Mouse (Mus musculus) embryonic facial prominence, embryonic 15.5 days (tissue): ENCODE data around the gene Ctsw. TPM values are rescaled to one million over a fixed set of nuclear protein-coding genes. Genes with fewer than 3 reads are reported as not detected.
A peak's percentile ranks its signal among the peaks of the same experiment; 100 is the strongest.
"Not testable (repeated sequence)": the region's sequence is repeated elsewhere in the genome, so short reads cannot be mapped to it uniquely, and the experiment has no call there.

Experiments
- ATAC-seq: fragments of 200-750 bp; cut with Nextera tagmentation; 2 replicates; pipeline ENCODE4 v1.8.0; 2017; ENCODE audit warnings: low read depth, moderate TSS enrichment; ENCODE audit not compliant: insufficient number of reproducible peaks, low FRiP score, low TSS enrichment
- H3K27ac ChIP-seq: fragments of 300-500 bp; sonication (generic); replicated peaks from 2 replicates; pipeline ENCODE4 v1.5.1; 2015; ENCODE audit warnings: mild to moderate bottlenecking, inconsistent platforms
- H3K27me3 ChIP-seq: fragments of 300-500 bp; sonication (generic); 2 replicates; pipeline ENCODE4 v1.6.1; 2015; ENCODE audit warnings: inconsistent platforms
- H3K36me3 ChIP-seq: fragments of 300-500 bp; sonication (generic); 2 replicates; pipeline ENCODE4 v1.6.1; 2015; ENCODE audit warnings: mild to moderate bottlenecking, inconsistent platforms
- H3K4me1 ChIP-seq: fragments of 300-500 bp; sonication (generic); 2 replicates; pipeline ENCODE4 v1.6.1; 2015; ENCODE audit warnings: inconsistent platforms
- H3K4me2 ChIP-seq: fragments of 300-500 bp; sonication (generic); replicated peaks from 2 replicates; pipeline ENCODE4 v1.6.1; 2015; ENCODE audit warnings: mild to moderate bottlenecking, inconsistent platforms
- H3K4me3 ChIP-seq: fragments of 300-500 bp; sonication (generic); replicated peaks from 2 replicates; pipeline ENCODE4 v1.5.1; 2015; ENCODE audit warnings: mild to moderate bottlenecking, inconsistent platforms
- H3K9ac ChIP-seq: fragments of 300-500 bp; sonication (generic); 2 replicates; pipeline ENCODE4 v1.6.1; 2015; ENCODE audit warnings: inconsistent platforms
- H3K9me3 ChIP-seq: fragments of 300-500 bp; sonication (generic); replicated peaks from 2 replicates; pipeline ENCODE4 v1.6.1; 2016; ENCODE audit warnings: inconsistent platforms
- WGBS: fragments of 180-500 bp; shearing (Covaris S2); methylation state at CpG from one replicate; pipeline ENCODE4 v1.1.7; 2015; 5-methylcytosine and 5-hydroxymethylcytosine counted together
- polyA plus RNA-seq: library from polyadenylated mRNA; unstranded; fragments of >200 nt; fragmentation: Nextera tagmentation; extraction: Ambion mirVana; gene quantifications from 2 replicates; pipeline ENCODE4 v1.2.1, GENCODE M21; 2015

Gene Ctsw
- polyA plus RNA-seq, 1 experiment from 2014 or later: 1.4 TPM

- peaks cover 49% of the 10 kb centered on the region for H3K36me3 ChIP-seq
- no peak overlapping the region for H3K9ac ChIP-seq
- H3K4me3 ChIP-seq: no peak overlapping the region
- H3K27me3 ChIP-seq: no peaks in the 10 kb centered on the region
- H3K4me2 ChIP-seq: no peak overlapping the region
- peaks cover 15% of the 10 kb centered on the region for H3K4me1 ChIP-seq
- 75% methylated on average over 12 of the region's 12 CpGs for WGBS
- H3K27ac ChIP-seq: no peak overlapping the region
- H3K9me3 ChIP-seq: no peaks in the 10 kb centered on the region
- no peak for ATAC-seq
Observed at GRCm38 (mm10) chr19:5495353-5496051, 27.2 kb upstream of the Ctsw start.

- no peak overlapping the region for H3K27ac ChIP-seq
- no peak overlapping the region for H3K4me3 ChIP-seq
- no peak overlapping the region for H3K4me2 ChIP-seq
- H3K27me3 ChIP-seq: no peaks in the 10 kb centered on the region
- peaks cover 21% of the 10 kb centered on the region for H3K4me1 ChIP-seq
- peaks cover 49% of the 10 kb centered on the region for H3K36me3 ChIP-seq
- H3K9me3 ChIP-seq: no peaks in the 10 kb centered on the region
- no peak overlapping the region for H3K9ac ChIP-seq
- WGBS: 85% methylated on average over 3 of the region's 3 CpGs
- ATAC-seq: no peak
Observed at GRCm38 (mm10) chr19:5494314-5494713, 26.0 kb upstream of the Ctsw start.

- H3K9ac ChIP-seq, H3K27ac ChIP-seq, H3K4me3 ChIP-seq, H3K4me2 ChIP-seq, H3K9me3 ChIP-seq, ATAC-seq, H3K27me3 ChIP-seq: not testable (repeated sequence)
- Histone ChIP-seq H3K36me3 (peaks cover 49% of the 10 kb centered on the region), H3K4me1 (peaks cover 30% of the 10 kb centered on the region)
- 66% methylated on average over 9 of the region's 9 CpGs for WGBS
Observed at GRCm38 (mm10) chr19:5493301-5493721, 25.0 kb upstream of the Ctsw start.

- no peak for ATAC-seq
- H3K9me3 ChIP-seq: no peaks in the 10 kb centered on the region
- no peak overlapping the region for H3K9ac ChIP-seq
- H3K27me3 ChIP-seq: no peaks in the 10 kb centered on the region
- no peak overlapping the region for H3K4me3 ChIP-seq
- 80% methylated on average over 4 of the region's 4 CpGs for WGBS
- H3K4me1 ChIP-seq: peaks cover 31% of the 10 kb centered on the region
- peaks cover 47% of the 10 kb centered on the region for H3K36me3 ChIP-seq
- no peak overlapping the region for H3K4me2 ChIP-seq
- H3K27ac ChIP-seq: no peak overlapping the region
Observed at GRCm38 (mm10) chr19:5492641-5493040, 24.3 kb upstream of the Ctsw start.

- ATAC-seq: peak; percentile 25
Observed at GRCm38 (mm10) chr19:5490898-5491708, 22.8 kb upstream of the Ctsw start.

GRCm38 (mm10) chr19:5490313-5490897 is 22.1 kb upstream of the Ctsw start, which contains the start of gene Cfl1:
Gene Cfl1, plus strand, starts transcription at chr19:5490455.
- H3K27me3 ChIP-seq: no peaks in the 10 kb centered on the region
- peak within 1 kb of the TSS; percentile 86 for H3K4me2 ChIP-seq
- H3K4me1 ChIP-seq: peaks cover 49% of the 10 kb centered on the region
- peak; percentile 63 for ATAC-seq
- peak within 1 kb of the TSS; percentile 82 for H3K4me3 ChIP-seq
- peak within 1 kb of the TSS; percentile 91 for H3K9ac ChIP-seq
- H3K9me3 ChIP-seq: no peaks in the 10 kb centered on the region
- under 1% methylated on average over 58 of the region's 62 CpGs for WGBS
- peaks cover 32% of the 10 kb centered on the region for H3K36me3 ChIP-seq
- peak within 1 kb of the TSS; percentile 99 for H3K27ac ChIP-seq

More at GRCm38 (mm10) chr19:5490898-5491708, 22.8 kb upstream of the Ctsw start:
- Histone ChIP-seq H3K27ac (peak overlapping the region; percentile 97), H3K4me2 (peak overlapping the region; percentile 86), H3K36me3 (peaks cover 32% of the 10 kb centered on the region), H3K4me3 (peak overlapping the region; percentile 82), H3K9ac (peak overlapping the region; percentile 91), H3K27me3 (no peaks in the 10 kb centered on the region), H3K4me1 (peaks cover 46% of the 10 kb centered on the region), H3K9me3 (no peaks in the 10 kb centered on the region)
- WGBS: under 1% methylated on average over 57 of the region's 59 CpGs

GRCm38 (mm10) chr19:5489721-5490120 is 21.4 kb upstream of the Ctsw start:
- Histone ChIP-seq H3K4me1 (peaks cover 49% of the 10 kb centered on the region), H3K27ac (peak overlapping the region; percentile 99), H3K36me3 (peaks cover 35% of the 10 kb centered on the region), H3K4me2 (peak overlapping the region; percentile 86), H3K4me3 (peak overlapping the region; percentile 82)
- not testable (repeated sequence) for ATAC-seq, H3K27me3 ChIP-seq, H3K9me3 ChIP-seq, H3K9ac ChIP-seq
- WGBS: 43% methylated on average over 10 of the region's 10 CpGs

GRCm38 (mm10) chr19:5488878-5489571 is 20.7 kb upstream of the Ctsw start:
- peaks cover 37% of the 10 kb centered on the region for H3K36me3 ChIP-seq
- under 1% methylated on average over 26 of the region's 26 CpGs for WGBS
- peak; percentile 85 for ATAC-seq

GRCm38 (mm10) chr19:5487768-5488550 is 19.7 kb upstream of the Ctsw start, which contains the start of gene Mus81:
Gene Mus81, minus strand, starts transcription at chr19:5488402.
- under 1% methylated on average over 39 of the region's 39 CpGs for WGBS
- H3K4me3 ChIP-seq: peak within 1 kb of the TSS; percentile 59
- no peaks in the 10 kb centered on the region for H3K27me3 ChIP-seq
- H3K4me1 ChIP-seq: peaks cover 46% of the 10 kb centered on the region
- H3K4me2 ChIP-seq: peak within 1 kb of the TSS; percentile 86
- peak within 1 kb of the TSS; percentile 63 for H3K9ac ChIP-seq
- peaks cover 37% of the 10 kb centered on the region for H3K36me3 ChIP-seq
- H3K9me3 ChIP-seq: no peaks in the 10 kb centered on the region
- ATAC-seq: peak; percentile 79
- peak within 1 kb of the TSS; percentile 99 for H3K27ac ChIP-seq

More at GRCm38 (mm10) chr19:5488878-5489571, 20.7 kb upstream of the Ctsw start:
- H3K9me3 ChIP-seq: no peaks in the 10 kb centered on the region
- peak overlapping the region; percentile 86 for H3K4me2 ChIP-seq
- no peaks in the 10 kb centered on the region for H3K27me3 ChIP-seq
- peaks cover 49% of the 10 kb centered on the region for H3K4me1 ChIP-seq
- H3K9ac ChIP-seq: peak overlapping the region; percentile 23
- H3K4me3 ChIP-seq: peak overlapping the region; percentile 59
- peak overlapping the region; percentile 99 for H3K27ac ChIP-seq

- H3K36me3 ChIP-seq: peaks cover 44% of the 10 kb centered on the region
- H3K4me3 ChIP-seq: peak overlapping the region; percentile 59; the same call in 1 of the 2 replicates
- H3K27me3 ChIP-seq: no peaks in the 10 kb centered on the region
- peak overlapping the region; percentile 86 for H3K4me2 ChIP-seq
- 82% methylated on average over 4 of the region's 4 CpGs for WGBS
- H3K27ac ChIP-seq: peak overlapping the region; percentile 39; the same call in 1 of the 2 replicates
- no peak overlapping the region for H3K9ac ChIP-seq
- no peak for ATAC-seq
- peaks cover 37% of the 10 kb centered on the region for H3K4me1 ChIP-seq
- H3K9me3 ChIP-seq: no peaks in the 10 kb centered on the region
Observed at GRCm38 (mm10) chr19:5486771-5487170, 18.5 kb upstream of the Ctsw start.
